Mouse (Mus musculus): ENCODE measurements around the gene Kptn.

DNA sequence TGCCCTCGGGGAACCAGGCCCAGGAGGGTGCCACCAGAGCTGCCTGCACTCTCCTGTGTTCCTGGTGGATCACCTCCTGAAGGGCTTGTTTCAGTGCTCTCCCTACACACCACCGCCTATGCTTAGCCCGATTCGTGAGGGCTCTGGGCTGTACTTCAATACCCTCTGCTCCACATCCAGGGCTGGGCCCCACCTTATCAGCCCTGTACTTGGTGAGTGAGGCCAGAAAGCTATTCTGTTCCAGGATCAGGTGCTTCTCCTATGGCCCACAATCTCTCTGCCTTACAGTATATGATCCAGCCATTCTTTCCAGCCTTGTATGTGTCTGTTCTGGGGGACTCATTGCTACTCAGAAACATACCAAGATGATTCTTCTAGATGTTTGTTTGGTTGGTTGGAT is 36.3 kb upstream of the Kptn start:
- TF ChIP-seq CTCF (IDR thresholded peaks at IDR 0.05; ENCODE audit: low read depth) (no peak), EP300 (IDR thresholded peaks at IDR 0.05; ENCODE audit: low read depth) (no peak)
